Mouse (Mus musculus) hindbrain, embryonic 13.5 days (tissue): ENCODE data around the gene Sh3pxd2a. TPM values are rescaled to one million over a fixed set of nuclear protein-coding genes. Genes with fewer than 3 reads are reported as not detected.

ENCODE experiments used
- ATAC-seq: fragments of 200-750 bp; cut with Nextera tagmentation; 2 replicates; pipeline ENCODE4 v1.8.0; 2017; ENCODE audit warnings: moderate TSS enrichment; ENCODE audit not compliant: low FRiP score
- H3K27ac ChIP-seq: fragments of 300-500 bp; sonication (generic); 2 replicates; pipeline ENCODE4 v1.5.1; 2015; ENCODE audit warnings: inconsistent platforms, mild to moderate bottlenecking, moderate library complexity
- H3K27me3 ChIP-seq: fragments of 300-500 bp; sonication (generic); 2 replicates; pipeline ENCODE4 v1.6.1; 2015; ENCODE audit warnings: mild to moderate bottlenecking, inconsistent platforms
- H3K36me3 ChIP-seq: fragments of 300-500 bp; sonication (generic); 2 replicates; pipeline ENCODE4 v1.6.1; 2015; ENCODE audit warnings: mild to moderate bottlenecking, inconsistent platforms
- H3K4me1 ChIP-seq: fragments of 300-500 bp; sonication (generic); replicated peaks from 2 replicates; pipeline ENCODE4 v1.6.1; 2015; ENCODE audit warnings: inconsistent platforms
- H3K4me2 ChIP-seq: fragments of 300-500 bp; sonication (generic); 2 replicates; pipeline ENCODE4 v1.6.1; 2015; ENCODE audit warnings: inconsistent platforms, mild to moderate bottlenecking, moderate library complexity
- H3K4me3 ChIP-seq: fragments of 300-500 bp; sonication (generic); 2 replicates; pipeline ENCODE4 v1.5.1; 2015; ENCODE audit warnings: mild to moderate bottlenecking, inconsistent platforms
- H3K9ac ChIP-seq: fragments of 300-500 bp; sonication (generic); 2 replicates; pipeline ENCODE4 v1.6.1; 2015; ENCODE audit warnings: mild to moderate bottlenecking, inconsistent platforms
- H3K9me3 ChIP-seq: fragments of 300-500 bp; sonication (generic); 2 replicates; pipeline ENCODE4 v1.6.1; 2016; ENCODE audit warnings: inconsistent platforms
- WGBS: fragments of 180-500 bp; shearing (Covaris S2); methylation state at CpG from one replicate; pipeline ENCODE4 v1.1.7; 2015; 5-methylcytosine and 5-hydroxymethylcytosine counted together
- polyA plus RNA-seq: library from polyadenylated mRNA; unstranded; fragments of >200 nt; fragmentation: Nextera tagmentation; extraction: Ambion mirVana; gene quantifications from 2 replicates; pipeline ENCODE4 v1.2.1, GENCODE M21; 2015

Sh3pxd2a gene
- polyA plus RNA-seq, 1 experiment from 2014 or later: 2.1 TPM

DNA sequence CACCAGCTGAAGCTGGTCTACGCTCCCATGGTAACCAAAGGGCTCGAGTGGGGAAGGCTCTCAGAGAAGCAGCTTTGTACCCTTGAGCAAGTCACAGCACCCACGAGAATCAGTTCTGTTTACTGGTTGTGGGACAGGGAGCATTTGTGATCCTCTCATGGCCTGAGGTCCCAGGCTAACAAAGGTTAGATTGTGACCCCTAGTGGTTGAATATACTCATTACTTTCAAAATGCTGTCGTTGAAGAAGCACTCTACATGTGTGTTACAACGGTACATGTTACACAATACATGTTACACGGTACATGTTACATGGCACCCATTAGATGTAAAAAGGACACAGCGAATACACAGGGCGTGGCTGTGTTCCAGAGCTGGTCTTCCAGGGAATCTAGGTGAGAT, 38.4 kb upstream of the Sh3pxd2a start:
- Histone ChIP-seq H3K9me3 (no peaks in the 10 kb centered on the region), H3K27ac (no peak overlapping the region), H3K9ac (no peak overlapping the region), H3K4me1 (peaks cover 12% of the 10 kb centered on the region), H3K27me3 (no peaks in the 10 kb centered on the region), H3K4me2 (no peak overlapping the region), H3K4me3 (no peak overlapping the region), H3K36me3 (peaks cover 4% of the 10 kb centered on the region; the same call in 1 of the 2 replicates)
- 75% methylated on average over 8 of the region's 8 CpGs for WGBS
- no peak for ATAC-seq

DNA sequence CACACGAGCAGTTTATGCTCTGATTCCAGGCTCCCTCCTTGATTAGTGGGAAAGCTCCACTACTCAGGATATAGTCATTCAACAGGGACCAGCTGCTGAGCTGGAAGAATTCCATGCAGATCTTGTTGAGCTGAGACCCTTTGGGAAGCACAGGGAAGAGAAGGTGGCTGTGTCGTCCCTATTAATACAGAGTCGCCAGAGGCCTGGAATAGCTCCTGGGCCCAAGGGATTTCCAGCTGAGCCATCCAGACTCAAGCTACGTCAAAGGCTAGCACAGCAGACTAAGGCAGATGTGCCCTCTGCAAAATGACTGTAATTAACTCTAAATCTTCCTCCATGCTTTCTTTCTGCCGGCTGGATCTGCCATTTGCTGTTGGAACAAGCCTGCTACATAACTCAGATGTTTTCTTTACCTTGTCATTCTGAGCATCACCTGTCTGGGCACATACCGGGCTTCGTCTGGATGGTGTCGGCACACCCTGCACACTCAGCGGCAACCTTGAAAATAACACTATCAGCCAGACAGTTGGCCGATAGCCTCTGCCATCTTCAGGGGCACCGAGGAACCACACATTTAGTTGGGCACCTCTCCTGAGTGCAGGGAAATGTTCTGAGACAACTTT, 36.3 kb upstream of the Sh3pxd2a start:
- Histone ChIP-seq H3K4me2 (no peak overlapping the region), H3K9me3 (no peaks in the 10 kb centered on the region), H3K4me3 (no peak overlapping the region), H3K27ac (no peak overlapping the region), H3K4me1 (0 out of 2 replicates have a peak, but pooled peaks cover 8% of the 10 kb centered on the region), H3K27me3 (no peaks in the 10 kb centered on the region), H3K36me3 (peaks cover 4% of the 10 kb centered on the region; the same call in 1 of the 2 replicates), H3K9ac (no peak overlapping the region)
- 70% methylated on average over 11 of the region's 11 CpGs for WGBS
- no peak for ATAC-seq

DNA sequence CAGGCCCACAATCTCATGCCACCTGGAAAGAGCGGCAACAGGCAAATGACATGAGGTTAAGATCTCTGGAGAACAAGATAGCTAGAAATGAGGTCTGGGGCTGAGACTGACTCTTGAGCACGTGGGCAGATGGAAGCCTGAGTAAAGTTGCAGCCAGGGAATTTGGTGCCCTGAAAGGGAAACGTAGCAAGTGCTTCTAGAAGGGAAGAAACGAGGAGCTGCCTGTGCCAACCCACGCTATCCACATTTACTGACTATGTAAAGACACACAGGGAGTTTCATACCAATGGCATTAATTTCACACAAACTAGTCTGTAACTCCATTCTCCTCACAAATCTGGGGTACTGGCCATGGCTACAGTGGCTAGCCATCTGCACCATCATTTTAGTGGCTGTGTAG, 35.6 kb upstream of the Sh3pxd2a start:
- Histone ChIP-seq H3K4me3 (no peak overlapping the region), H3K27me3 (no peaks in the 10 kb centered on the region), H3K9me3 (no peaks in the 10 kb centered on the region), H3K36me3 (peaks cover 4% of the 10 kb centered on the region; the same call in 1 of the 2 replicates), H3K27ac (no peak overlapping the region), H3K9ac (no peak overlapping the region), H3K4me2 (no peak overlapping the region), H3K4me1 (0 out of 2 replicates have a peak, but pooled peaks cover 8% of the 10 kb centered on the region)
- 88% methylated on average over 5 of the region's 5 CpGs for WGBS
- no peak for ATAC-seq

DNA sequence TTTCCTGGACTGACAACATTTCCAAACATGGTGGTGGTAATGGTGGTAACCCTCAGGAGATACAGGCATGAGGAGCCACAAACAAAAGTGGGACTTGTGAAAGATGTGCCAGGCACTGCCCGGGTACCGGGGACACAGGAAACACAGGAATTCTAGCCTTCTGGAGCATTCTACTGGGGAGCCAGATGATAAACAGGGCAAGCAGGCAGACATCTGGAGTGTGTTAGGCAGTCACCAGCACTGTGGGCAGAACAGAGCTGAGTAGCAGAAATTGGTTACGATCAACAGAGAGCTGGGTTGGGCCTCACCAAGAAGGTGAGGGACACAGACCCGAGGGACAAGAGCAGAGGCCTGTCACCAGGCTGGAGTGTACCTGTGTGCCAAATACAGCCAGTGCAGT, 34.7 kb upstream of the Sh3pxd2a start:
- Histone ChIP-seq H3K36me3 (peaks cover 4% of the 10 kb centered on the region; the same call in 1 of the 2 replicates), H3K27me3 (no peaks in the 10 kb centered on the region), H3K4me1 (peaks cover 12% of the 10 kb centered on the region), H3K27ac (no peak overlapping the region), H3K4me3 (no peak overlapping the region), H3K9me3 (no peaks in the 10 kb centered on the region), H3K9ac (no peak overlapping the region), H3K4me2 (no peak overlapping the region)
- no peak for ATAC-seq
- WGBS: 86% methylated on average over 4 of the region's 4 CpGs

GRCm38 (mm10) chr19:47497736-47498135, 33.5 kb upstream of the Sh3pxd2a start:
- H3K27ac ChIP-seq: no peak overlapping the region
- peaks cover 24% of the 10 kb centered on the region for H3K4me1 ChIP-seq
- WGBS: 91% methylated on average over 6 of the region's 6 CpGs
- no peak for ATAC-seq
- no peak overlapping the region for H3K4me3 ChIP-seq
- H3K9ac ChIP-seq: no peak overlapping the region
- H3K9me3 ChIP-seq: no peaks in the 10 kb centered on the region
- H3K4me2 ChIP-seq: no peak overlapping the region
- H3K27me3 ChIP-seq: no peaks in the 10 kb centered on the region
- peaks cover 4% of the 10 kb centered on the region; the same call in 1 of the 2 replicates for H3K36me3 ChIP-seq

DNA sequence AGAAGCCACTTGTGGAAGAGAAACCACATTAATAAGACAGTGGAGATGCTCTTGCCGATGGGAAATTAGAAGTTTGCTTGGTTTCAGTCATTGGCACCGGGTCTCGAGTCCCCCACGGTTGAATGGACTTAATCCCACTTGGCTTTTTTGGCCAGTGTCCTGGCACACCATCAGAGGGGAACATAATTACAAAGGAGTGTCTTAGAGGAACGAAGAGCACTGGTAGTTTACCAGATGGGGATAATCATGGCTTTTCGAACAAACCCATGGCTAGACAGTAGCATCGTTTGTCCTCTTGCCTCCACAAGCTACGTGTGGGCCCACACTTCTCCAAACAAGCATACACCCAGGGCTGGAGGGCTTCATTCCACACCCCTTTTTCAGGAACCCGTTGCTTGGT, 33.1 kb upstream of the Sh3pxd2a start:
- Histone ChIP-seq H3K36me3 (peaks cover under 1% of the 10 kb centered on the region; the same call in 1 of the 2 replicates), H3K9me3 (no peaks in the 10 kb centered on the region), H3K4me3 (no peak overlapping the region), H3K27ac (no peak overlapping the region), H3K27me3 (no peaks in the 10 kb centered on the region), H3K9ac (no peak overlapping the region), H3K4me2 (no peak overlapping the region), H3K4me1 (peaks cover 27% of the 10 kb centered on the region)
- ATAC-seq: no peak
- WGBS: 89% methylated on average over 9 of the region's 9 CpGs

DNA sequence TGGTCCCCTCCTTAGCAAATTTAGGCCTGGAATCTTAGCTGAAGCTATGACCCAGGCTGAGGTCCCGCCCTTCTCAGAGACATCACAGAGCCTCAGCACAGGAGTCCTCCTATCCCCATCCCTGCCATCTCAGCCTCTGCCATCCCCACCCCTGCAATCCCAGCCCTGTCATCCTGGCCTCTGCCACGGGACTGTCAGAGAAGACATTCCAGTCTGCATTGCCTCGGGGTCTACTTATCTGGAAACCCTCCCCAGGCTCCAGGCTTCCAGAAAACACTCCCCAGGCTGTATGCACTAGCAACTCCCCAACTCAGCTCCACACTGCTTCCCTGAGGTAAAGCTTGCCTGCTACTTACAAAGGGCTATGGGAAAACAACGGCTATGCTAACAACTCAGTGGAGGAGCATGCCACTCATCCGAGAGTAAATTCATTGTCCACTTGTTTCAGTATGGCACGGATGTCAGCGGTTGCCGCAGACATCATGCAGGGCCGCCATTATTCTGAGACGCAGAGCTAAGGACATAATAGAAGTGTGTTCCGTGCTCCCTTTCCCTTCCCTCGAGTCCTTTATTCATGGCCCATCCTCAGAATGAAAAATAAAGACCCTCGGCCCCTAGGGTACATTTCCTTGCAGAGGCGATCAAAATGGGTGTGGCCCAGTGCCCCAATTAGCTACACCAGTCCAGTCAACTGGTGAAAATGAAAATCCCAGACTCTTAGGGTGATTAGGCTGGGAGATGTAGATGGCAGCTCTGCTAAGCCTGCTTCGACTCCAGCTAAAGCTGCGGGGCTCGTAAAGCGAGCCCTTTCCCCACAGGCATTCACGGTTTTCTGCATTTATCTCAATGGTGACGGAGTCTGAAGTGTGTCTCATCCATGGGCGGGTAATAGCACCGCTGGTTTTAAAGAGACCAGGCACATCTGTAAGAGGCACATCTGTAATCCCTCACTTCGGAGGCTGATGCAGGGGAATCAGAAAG, 29.1 kb upstream of the Sh3pxd2a start:
- no peaks in the 10 kb centered on the region for H3K36me3 ChIP-seq
- ATAC-seq: peak; percentile 70
- H3K27ac ChIP-seq: peak overlapping the region; percentile 83
- H3K27me3 ChIP-seq: no peaks in the 10 kb centered on the region
- H3K4me3 ChIP-seq: peak overlapping the region; percentile 20
- peaks cover 23% of the 10 kb centered on the region for H3K4me1 ChIP-seq
- H3K4me2 ChIP-seq: peak overlapping the region; percentile 50
- WGBS: 18% methylated on average over 23 of the region's 23 CpGs
- no peaks in the 10 kb centered on the region for H3K9me3 ChIP-seq
- H3K9ac ChIP-seq: peak overlapping the region; percentile 54

GRCm38 (mm10) chr19:47492422-47492821, 28.2 kb upstream of the Sh3pxd2a start:
- no peak overlapping the region for H3K4me2 ChIP-seq
- ATAC-seq: no peak
- WGBS: 25% methylated on average over 6 of the region's 6 CpGs
- H3K27ac ChIP-seq: peak overlapping the region; percentile 83; the same call in 1 of the 2 replicates
- H3K4me3 ChIP-seq: no peak overlapping the region
- no peaks in the 10 kb centered on the region for H3K36me3 ChIP-seq
- H3K4me1 ChIP-seq: peaks cover 23% of the 10 kb centered on the region
- H3K27me3 ChIP-seq: no peaks in the 10 kb centered on the region
- no peaks in the 10 kb centered on the region for H3K9me3 ChIP-seq
- no peak overlapping the region for H3K9ac ChIP-seq

- ATAC-seq: no peak
- H3K27me3 ChIP-seq: no peaks in the 10 kb centered on the region
- peaks cover 23% of the 10 kb centered on the region for H3K4me1 ChIP-seq
- H3K9me3 ChIP-seq: no peaks in the 10 kb centered on the region
- H3K4me3 ChIP-seq: no peak overlapping the region
- no peak overlapping the region for H3K9ac ChIP-seq
- H3K36me3 ChIP-seq: no peaks in the 10 kb centered on the region
- H3K4me2 ChIP-seq: no peak overlapping the region
- H3K27ac ChIP-seq: no peak overlapping the region
- 54% methylated on average over 2 of the region's 2 CpGs for WGBS
Observed at GRCm38 (mm10) chr19:47491853-47492252, 27.7 kb upstream of the Sh3pxd2a start.

GRCm38 (mm10) chr19:47489233-47489632, 25.0 kb upstream of the Sh3pxd2a start:
- ATAC-seq: no peak
- H3K36me3 ChIP-seq: no peaks in the 10 kb centered on the region
- no peak overlapping the region for H3K4me3 ChIP-seq
- H3K4me2 ChIP-seq: no peak overlapping the region
- 84% methylated on average over 3 of the region's 3 CpGs for WGBS
- no peaks in the 10 kb centered on the region for H3K9me3 ChIP-seq
- H3K27me3 ChIP-seq: no peaks in the 10 kb centered on the region
- no peak overlapping the region for H3K27ac ChIP-seq
- H3K4me1 ChIP-seq: peaks cover 32% of the 10 kb centered on the region
- no peak overlapping the region for H3K9ac ChIP-seq

DNA sequence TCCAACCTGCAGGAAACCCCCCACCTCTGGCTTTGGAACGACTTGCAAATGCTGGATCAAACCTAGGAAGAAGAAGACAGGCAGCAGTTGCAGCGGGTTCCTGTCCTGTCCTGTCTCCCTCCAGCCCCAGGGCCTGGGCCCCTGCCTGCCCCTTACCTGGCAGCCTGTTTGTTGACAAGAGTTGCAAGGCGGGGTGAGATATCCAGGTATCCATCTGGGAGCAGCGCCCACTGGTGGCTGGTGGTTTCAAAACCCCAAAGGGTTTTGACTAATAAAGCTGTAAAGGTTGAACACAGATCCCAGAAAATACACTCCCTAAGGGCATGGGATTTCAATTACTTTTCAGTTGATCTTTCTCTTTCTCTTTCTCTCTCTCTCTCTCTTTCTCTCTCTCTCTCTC, 24.0 kb upstream of the Sh3pxd2a start:
- Histone ChIP-seq H3K4me3 (no peak overlapping the region), H3K27ac (no peak overlapping the region), H3K4me2 (no peak overlapping the region), H3K36me3 (no peaks in the 10 kb centered on the region), H3K4me1 (peaks cover 26% of the 10 kb centered on the region), H3K9ac (no peak overlapping the region), H3K27me3 (no peaks in the 10 kb centered on the region), H3K9me3 (no peaks in the 10 kb centered on the region)
- 39% methylated on average over 4 of the region's 4 CpGs for WGBS
- ATAC-seq: no peak

GRCm38 (mm10) chr19:47487572-47487971, 23.4 kb upstream of the Sh3pxd2a start:
- H3K36me3 ChIP-seq: no peaks in the 10 kb centered on the region
- H3K9me3 ChIP-seq: no peaks in the 10 kb centered on the region
- H3K4me2 ChIP-seq: no peak overlapping the region
- 89% methylated on average over 9 of the region's 9 CpGs for WGBS
- no peak overlapping the region for H3K9ac ChIP-seq
- H3K4me1 ChIP-seq: peaks cover 19% of the 10 kb centered on the region
- no peak overlapping the region for H3K4me3 ChIP-seq
- ATAC-seq: no peak
- H3K27me3 ChIP-seq: no peaks in the 10 kb centered on the region
- no peak overlapping the region for H3K27ac ChIP-seq
